Mouse (Mus musculus): Measurements from ENCODE around the gene Lrrc7.

Lrrc7 gene

DNA sequence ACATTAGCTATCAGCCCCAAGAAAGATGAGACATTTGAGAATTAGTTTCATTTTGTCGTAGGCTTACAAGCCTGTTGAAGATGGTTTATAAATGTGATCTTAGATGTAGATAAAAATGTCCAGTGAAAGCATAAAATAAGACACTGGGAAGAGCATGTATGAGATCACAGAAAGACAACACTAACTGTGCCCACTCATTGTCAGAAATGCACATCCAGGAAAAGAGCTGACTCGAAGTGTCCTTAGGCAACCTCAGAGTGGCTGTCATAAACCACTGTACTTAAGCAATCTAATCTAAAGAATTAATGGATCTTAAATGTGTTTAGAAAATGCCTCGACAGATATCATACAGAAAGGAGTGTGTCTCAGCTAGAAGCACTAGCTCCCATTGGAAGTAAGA, 196.2 kb downstream of the Lrrc7 start:
- no peak for DNase-seq (ENCODE audit: low read depth, low spot score)

- DNase-seq (ENCODE audit: low read depth, low spot score) = no peak
These were observed 199.9 kb downstream of the Lrrc7 start for GRCm38 (mm10) chr3:158362091-158362490.

GRCm38 (mm10) chr3:158356706-158357105, 205.3 kb downstream of the Lrrc7 start:
- no peak for DNase-seq (ENCODE audit: low read depth, low spot score)

GRCm38 (mm10) chr3:158356194-158356593, 205.8 kb downstream of the Lrrc7 start:
- no peak for DNase-seq (ENCODE audit: low read depth, low spot score)

- no peak for DNase-seq (ENCODE audit: low read depth, low spot score)
These were observed 221.2 kb downstream of the Lrrc7 start for GRCm38 (mm10) chr3:158340808-158341207.

- no peak for DNase-seq (ENCODE audit: low read depth, low spot score)
These were observed 231.9 kb downstream of the Lrrc7 start for GRCm38 (mm10) chr3:158330085-158330484.

DNA sequence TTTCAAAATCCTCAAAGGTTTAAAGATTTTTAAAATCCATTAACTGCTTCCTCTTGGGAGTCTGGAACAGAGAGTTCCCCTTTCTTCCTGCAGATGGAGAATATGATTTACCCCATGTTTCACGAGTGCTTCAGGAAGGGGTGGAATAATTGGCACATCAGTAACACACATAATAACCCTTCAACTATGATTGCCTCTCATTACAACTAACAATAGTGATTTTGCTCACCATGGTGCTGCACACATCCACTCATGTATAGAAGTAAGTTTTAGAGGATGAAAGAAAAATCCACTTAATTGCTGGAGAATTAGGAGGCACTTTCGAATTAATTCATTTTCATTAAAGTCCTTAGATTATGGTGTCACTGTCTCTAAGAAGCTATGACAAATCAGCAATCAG, 251.6 kb downstream of the Lrrc7 start:
- no peak for DNase-seq (ENCODE audit: low read depth, low spot score)

- no peak for DNase-seq (ENCODE audit: low read depth, low spot score)
These were observed 254.6 kb downstream of the Lrrc7 start for GRCm38 (mm10) chr3:158307415-158307814.

DNA sequence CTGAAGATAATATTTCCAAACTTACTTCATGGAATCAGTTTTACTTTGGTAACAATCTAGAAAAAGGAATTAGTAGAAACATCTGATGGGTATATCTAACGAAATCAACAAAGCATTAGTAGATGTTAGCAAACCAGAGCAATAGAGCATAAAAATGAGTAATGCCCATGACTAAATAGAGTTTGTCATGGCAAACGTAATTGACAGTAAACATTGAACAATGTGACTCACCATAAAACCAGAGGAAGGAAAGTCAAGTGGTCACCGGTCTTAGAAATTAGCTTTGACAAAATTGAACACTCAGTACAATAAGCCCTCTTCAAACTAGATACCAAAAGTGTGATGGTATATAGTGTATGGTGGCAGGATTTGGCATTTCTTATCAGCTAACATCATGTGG, 263.3 kb downstream of the Lrrc7 start:
- no peak for DNase-seq (ENCODE audit: low read depth, low spot score)

DNA sequence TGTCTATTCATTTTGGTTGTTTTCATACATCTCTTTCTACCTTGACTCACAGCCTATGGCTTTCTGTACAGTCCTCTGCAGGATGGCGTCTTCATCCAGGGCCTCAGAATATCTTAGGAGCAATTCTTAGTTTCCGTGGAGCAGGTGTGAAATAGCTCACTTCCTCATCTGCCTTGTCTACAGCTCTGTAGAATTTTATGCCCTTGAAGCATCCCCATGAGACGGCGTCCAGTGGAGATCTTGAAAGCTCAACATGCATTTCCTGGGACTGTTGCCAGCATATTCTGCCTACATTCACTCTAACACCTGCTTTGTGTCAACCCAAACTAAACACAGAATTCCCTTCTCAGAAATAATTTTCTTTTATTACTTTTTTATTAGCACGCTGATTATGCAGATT, 267.0 kb downstream of the Lrrc7 start:
- DNase-seq (ENCODE audit: low read depth, low spot score) = peak; percentile 4

DNA sequence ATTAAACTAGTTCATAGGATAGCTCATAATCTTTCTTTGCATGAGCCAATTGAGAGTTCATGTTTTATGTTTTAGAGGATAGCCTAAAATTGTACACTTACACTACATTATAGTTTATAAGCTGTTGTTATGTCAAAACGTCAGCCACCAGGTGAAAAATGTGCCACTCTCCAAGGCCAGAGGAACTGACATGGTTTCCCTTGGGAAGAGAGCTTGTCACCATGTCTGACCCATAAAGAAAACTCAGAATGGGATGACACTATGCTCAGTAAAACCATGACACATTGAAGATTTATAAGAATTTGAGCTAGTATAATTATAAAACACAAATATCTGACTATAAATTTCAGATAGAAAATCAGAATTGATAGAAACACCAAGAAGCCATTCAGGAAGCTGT, 277.6 kb downstream of the Lrrc7 start:
- no peak for DNase-seq (ENCODE audit: low read depth, low spot score)

DNA sequence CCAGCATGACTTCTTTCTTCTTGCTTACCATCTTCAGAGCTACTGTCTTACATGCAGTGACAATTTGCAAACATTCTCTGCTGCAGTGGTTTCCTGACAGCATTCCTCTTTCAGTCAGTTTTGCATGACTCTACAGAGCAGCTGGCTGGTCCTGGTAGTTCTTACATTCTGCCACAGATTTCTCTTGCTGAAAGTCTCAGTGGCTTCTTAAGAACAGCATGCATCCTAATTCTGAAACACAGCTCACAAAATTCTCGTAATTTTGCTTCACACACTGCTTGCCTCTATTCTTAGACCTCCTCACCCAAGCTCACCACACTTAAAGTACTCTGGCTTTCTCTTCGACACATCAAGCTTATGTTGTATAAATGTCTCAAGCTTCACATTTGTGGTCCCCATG, 283.4 kb downstream of the Lrrc7 start:
- DNase-seq (ENCODE audit: low read depth, low spot score) = no peak

DNA sequence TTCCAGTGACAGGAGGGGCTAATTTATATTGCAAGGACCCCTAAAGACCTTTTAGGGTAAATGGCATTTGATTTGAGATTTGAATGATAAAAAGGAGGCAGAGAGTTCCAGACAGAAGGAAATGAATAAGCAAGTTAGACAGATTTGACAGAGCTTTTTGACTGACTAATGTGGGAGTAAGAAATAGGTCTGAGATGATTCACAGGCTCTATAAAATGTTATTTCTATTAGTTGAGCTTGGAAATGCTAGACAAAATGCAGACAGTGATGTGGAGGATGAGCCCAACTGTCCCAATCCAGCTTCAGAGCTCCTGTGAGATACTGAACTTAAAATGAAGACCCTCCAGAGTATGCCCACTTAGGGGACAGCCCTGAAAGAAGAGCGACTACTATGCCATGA, 289.3 kb downstream of the Lrrc7 start:
- DNase-seq (ENCODE audit: low read depth, low spot score) = no peak

DNA sequence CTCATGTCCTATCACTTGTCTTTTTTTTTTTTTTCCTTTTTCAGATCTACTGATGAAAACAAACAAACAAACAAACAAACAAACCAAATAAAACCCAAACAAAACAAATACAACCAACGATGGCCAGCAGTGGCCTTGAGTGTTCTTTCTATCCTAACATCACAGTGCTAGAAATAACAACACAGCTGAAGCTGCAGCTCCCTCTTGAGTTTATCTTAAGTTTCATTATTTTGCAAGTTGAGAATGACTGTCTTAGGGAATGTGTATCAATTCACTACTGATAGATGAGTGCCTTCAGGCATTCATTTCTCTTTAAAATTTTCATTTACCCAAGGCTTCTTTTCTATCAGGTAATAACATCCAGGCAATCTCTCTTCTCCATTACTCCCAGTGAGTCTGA, 291.1 kb downstream of the Lrrc7 start:
- DNase-seq (ENCODE audit: low read depth, low spot score) = no peak

- DNase-seq (ENCODE audit: low read depth, low spot score) = no peak
These were observed 309.4 kb downstream of the Lrrc7 start for GRCm38 (mm10) chr3:158252576-158252975.

DNA sequence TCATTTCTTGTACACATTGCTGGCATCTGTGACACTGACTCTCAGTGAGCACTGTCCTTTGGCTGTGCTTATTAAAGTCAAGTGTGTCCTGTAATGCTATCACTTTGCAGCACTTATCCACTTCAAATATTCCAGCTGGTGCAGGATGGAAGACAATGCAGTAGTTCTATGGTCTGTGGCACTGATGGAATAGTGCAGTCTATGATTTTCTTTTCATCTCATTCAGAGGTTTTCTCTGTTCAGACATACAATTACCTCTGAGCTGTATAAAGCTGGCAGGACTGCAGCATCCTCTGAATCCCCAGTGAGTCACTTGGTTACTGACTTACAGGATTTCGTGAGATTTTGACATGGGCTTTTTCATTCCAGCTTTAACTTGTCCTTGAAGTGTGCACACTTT, 314.3 kb downstream of the Lrrc7 start:
- DNase-seq (ENCODE audit: low read depth, low spot score) = no peak

GRCm38 (mm10) chr3:158210657-158211056, 351.4 kb downstream of the Lrrc7 start:
- no peak for DNase-seq (ENCODE audit: low read depth, low spot score)

DNA sequence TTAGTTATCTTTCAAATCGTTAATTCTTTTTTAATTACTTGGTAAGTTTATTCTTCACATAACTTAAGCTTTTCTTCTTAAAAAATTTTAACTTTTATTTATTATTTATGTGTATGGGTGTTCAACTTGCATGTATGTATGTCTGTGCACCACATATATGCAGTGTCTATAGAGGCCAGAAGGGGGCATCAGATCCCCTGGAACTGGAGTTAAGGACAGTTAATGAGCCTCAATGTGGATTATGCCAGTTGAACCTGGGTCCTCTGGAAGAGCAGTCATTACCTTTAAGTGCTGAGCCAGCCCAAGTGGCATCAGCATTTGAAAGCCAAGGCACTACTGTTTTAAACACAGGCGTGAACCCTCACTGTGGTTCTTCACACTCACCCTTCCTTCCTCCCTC, 352.0 kb downstream of the Lrrc7 start:
- DNase-seq (ENCODE audit: low read depth, low spot score) = peak; percentile 59

- no peak for DNase-seq (ENCODE audit: low read depth, low spot score)
These were observed 354.2 kb downstream of the Lrrc7 start for GRCm38 (mm10) chr3:158207840-158208239.

- DNase-seq (ENCODE audit: low read depth, low spot score) = no peak
These were observed 359.2 kb downstream of the Lrrc7 start for GRCm38 (mm10) chr3:158202776-158203175.

DNA sequence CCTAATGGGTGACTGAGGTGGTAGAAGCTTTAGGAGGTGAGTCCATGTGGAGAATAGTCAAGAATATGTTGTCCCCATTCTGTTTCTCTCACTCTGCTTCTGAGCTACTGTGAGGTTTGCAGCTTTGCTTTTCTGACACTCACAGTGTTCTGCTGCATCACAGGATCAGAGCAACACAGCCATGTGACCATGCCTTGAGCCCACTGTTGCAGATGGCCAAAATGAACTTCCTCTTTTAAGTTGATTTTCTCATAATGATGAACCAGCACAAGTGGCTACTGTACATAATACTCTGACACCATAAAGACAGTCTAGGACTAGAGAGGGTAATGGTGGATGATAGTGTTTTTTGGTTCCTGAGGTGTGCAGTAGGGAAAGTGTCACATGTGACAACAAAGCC, 366.6 kb downstream of the Lrrc7 start:
- peak; percentile 63 for DNase-seq (ENCODE audit: low read depth, low spot score)

DNA sequence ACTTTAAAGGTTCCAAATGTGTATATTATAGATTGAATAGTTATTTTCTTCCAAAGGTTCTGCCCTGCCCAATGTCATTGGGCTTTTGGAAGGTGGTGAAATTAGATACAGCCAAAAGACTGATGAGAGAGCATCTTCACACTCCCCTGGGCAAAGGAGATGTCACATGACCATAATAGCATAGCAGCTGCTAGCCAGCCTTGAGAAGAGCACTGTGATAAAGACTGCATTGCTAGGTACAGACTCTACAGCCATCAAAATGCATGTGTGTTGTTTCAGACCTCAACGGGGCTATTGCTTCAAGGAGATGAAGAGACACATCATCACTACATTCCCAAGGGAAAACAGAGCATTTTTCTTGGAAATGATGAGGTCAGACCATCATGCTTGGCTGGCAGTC, 368.8 kb downstream of the Lrrc7 start:
- DNase-seq (ENCODE audit: low read depth, low spot score) = no peak

- no peak for DNase-seq (ENCODE audit: low read depth, low spot score)
These were observed 386.9 kb downstream of the Lrrc7 start for GRCm38 (mm10) chr3:158174880-158175735.

GRCm38 (mm10) chr3:158169180-158169579, 392.8 kb downstream of the Lrrc7 start:
- no peak for DNase-seq (ENCODE audit: low read depth, low spot score)
